9 mouse cellular contexts compared by ENCODE assay signal in the genomic region with DNA sequence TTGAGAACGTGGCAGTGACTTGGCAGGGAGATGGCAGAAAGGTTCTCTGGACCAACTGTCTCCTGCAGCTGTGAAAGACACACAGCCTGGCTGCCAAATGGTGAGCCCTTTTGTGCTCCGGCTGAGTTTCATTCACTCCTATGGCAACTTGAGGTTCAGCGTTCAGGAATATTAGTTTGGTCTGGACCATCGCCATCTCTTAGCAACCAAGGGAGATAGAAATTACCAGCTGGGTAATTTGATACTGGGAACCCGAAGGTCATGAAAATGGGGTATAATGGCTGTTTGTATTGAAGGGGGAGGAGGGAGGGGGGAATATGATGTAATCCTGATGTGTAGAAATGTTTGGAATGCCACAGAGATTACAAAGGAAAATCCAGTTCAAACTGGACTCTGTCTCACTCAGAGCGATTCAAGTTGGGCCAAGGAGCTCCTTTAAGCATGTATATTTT.
A peak's percentile ranks its signal among the peaks of the same experiment; 100 is the strongest.
DNase-seq lines count a peak whose midpoint lies in the region; ATAC-seq lines count a peak whose summit lies in the region.
"Had no signal": no experiment of that assay in that cellular context is flagged by ENCODE, and none has a peak within 500 bp of the region (broad histone marks: within the 10 kb centered on the region; RNA-seq: fewer than 3 reads in every experiment).

No protein-coding gene starts in this region.

- no peaks in the 10 kb centered on the region for H3K36me3 ChIP-seq in kidney, embryonic 16.5 days (ENCODE audit: insufficient read depth, low read length)
- H3K36me3 ChIP-seq in hindbrain, embryonic 11.5 days (ENCODE audit: control insufficient read depth, insufficient read depth, low read length) = no peaks in the 10 kb centered on the region

- DNase-seq in kidney, postnatal 14 days = no peak
- DNase-seq in embryo, embryonic 11.5 days (ENCODE audit: low read depth, low spot score) = peak; percentile 53
- peak; percentile 76 for DNase-seq in hindbrain, embryonic 11.5 days (ENCODE audit: low spot score)
- DNase-seq in neural tube, embryonic 10.5 days (ENCODE audit: extremely low spot score, low spot score) = peak; percentile 53
- no peak for DNase-seq in ovary, adult 18-20 months (ENCODE audit: low spot score)
- DNase-seq in right cerebral cortex, postnatal 4 days = no peak
- no peak for DNase-seq in thymus, postnatal 14 days

- peak; percentile 70; the same call in 1 of the 2 replicates for ATAC-seq in kidney, embryonic 16.5 days (ENCODE audit: low FRiP score, low TSS enrichment)
- ATAC-seq in hindbrain, embryonic 11.5 days (ENCODE audit: low FRiP score) = peak; percentile 75

- no peak overlapping the region for H3K4me2 ChIP-seq in kidney, embryonic 16.5 days (replicated peaks; ENCODE audit: low read depth, low read length)
- no peak overlapping the region for H3K4me2 ChIP-seq in hindbrain, embryonic 11.5 days (replicated peaks; ENCODE audit: low read depth, low read length)

- 0 out of 2 replicates have a peak overlapping the region, but pooled peaks have one; percentile 58 for H3K27ac ChIP-seq in kidney, embryonic 16.5 days (ENCODE audit: low read length)
- H3K27ac ChIP-seq in hindbrain, embryonic 11.5 days (ENCODE audit: low read depth, low read length) = peak overlapping the region; percentile 81

- H3K4me1 ChIP-seq in kidney, embryonic 16.5 days (ENCODE audit: insufficient read depth, low read length) = peaks cover 17% of the 10 kb centered on the region
- peaks cover 7% of the 10 kb centered on the region for H3K4me1 ChIP-seq in hindbrain, embryonic 11.5 days (replicated peaks; ENCODE audit: control insufficient read depth, insufficient read depth, low read length)

- H3K27me3 ChIP-seq in kidney, embryonic 16.5 days (ENCODE audit: insufficient read depth, low read length) = no peaks in the 10 kb centered on the region
- no peaks in the 10 kb centered on the region for H3K27me3 ChIP-seq in hindbrain, embryonic 11.5 days (ENCODE audit: control insufficient read depth, insufficient read depth, low read length)

- 30% methylated on average over 6 of the region's 6 CpGs for WGBS in kidney, embryonic 16.5 days
- 22% methylated on average over 6 of the region's 6 CpGs for WGBS in hindbrain, embryonic 11.5 days

- no peak overlapping the region for H3K9ac ChIP-seq in kidney, embryonic 16.5 days (replicated peaks; ENCODE audit: low read length)
- H3K9ac ChIP-seq in hindbrain, embryonic 11.5 days (ENCODE audit: low read depth, low read length) = no peak overlapping the region

- H3K9me3 ChIP-seq in kidney, embryonic 16.5 days (ENCODE audit: low read length) = no peaks in the 10 kb centered on the region
- H3K9me3 ChIP-seq in hindbrain, embryonic 11.5 days (ENCODE audit: control insufficient read depth, low read length) = no peaks in the 10 kb centered on the region
- H3K9me3 ChIP-seq: megakaryocyte, embryonic 14.5 days had no signal

- H3K4me3 ChIP-seq in kidney, embryonic 16.5 days (ENCODE audit: low read length) = no peak overlapping the region
- no peak overlapping the region for H3K4me3 ChIP-seq in hindbrain, embryonic 11.5 days (ENCODE audit: low read depth, low read length)
- H3K4me3 ChIP-seq: megakaryocyte, embryonic 14.5 days had no signal

Comparison
In these comparisons a context has a peak if more than half of its experiments do, and no peak if none do; other contexts are left out.
1. DNase-seq: peak in embryo, embryonic 11.5 days (single experiment), hindbrain, embryonic 11.5 days (single experiment) and neural tube, embryonic 10.5 days (single experiment); none in kidney, postnatal 14 days (single experiment), ovary, adult 18-20 months (single experiment), right cerebral cortex, postnatal 4 days (single experiment) and thymus, postnatal 14 days (single experiment).